Mouse (Mus musculus) left cerebral cortex, postnatal 10 days (tissue): ENCODE results near the gene Mterf4. TPM values are rescaled to one million over a fixed set of nuclear protein-coding genes. Genes with fewer than 3 reads are reported as not detected.
"Not testable (repeated sequence)": the region's sequence is repeated elsewhere in the genome, so short reads cannot be mapped to it uniquely, and the experiment has no call there.

Experiments used
- DNase-seq, 2 experiments: peaks; one replicate each; pipeline ENCODE4 v3.0.0; 2021 to 2022; ENCODE audit warnings: low spot score in 2 of 2, mixed read lengths in 1 of 2; ENCODE audit errors: extremely low spot score in 1 of 2
- intact Hi-C: fragments of 180-260 bp; cut with DNase I; formaldehyde crosslinking; loops from one replicate; pipeline ENCODE4 v1.15.1; 2025
- total RNA-seq, 2 experiments: library from RNA; stranded (reverse); gene quantifications; 2 replicates each; pipeline ENCODE4 v1.2.3; 2021

The Mterf4 gene
- total RNA-seq = 10 to 100 TPM; 18.9 to 20.0 TPM

DNA sequence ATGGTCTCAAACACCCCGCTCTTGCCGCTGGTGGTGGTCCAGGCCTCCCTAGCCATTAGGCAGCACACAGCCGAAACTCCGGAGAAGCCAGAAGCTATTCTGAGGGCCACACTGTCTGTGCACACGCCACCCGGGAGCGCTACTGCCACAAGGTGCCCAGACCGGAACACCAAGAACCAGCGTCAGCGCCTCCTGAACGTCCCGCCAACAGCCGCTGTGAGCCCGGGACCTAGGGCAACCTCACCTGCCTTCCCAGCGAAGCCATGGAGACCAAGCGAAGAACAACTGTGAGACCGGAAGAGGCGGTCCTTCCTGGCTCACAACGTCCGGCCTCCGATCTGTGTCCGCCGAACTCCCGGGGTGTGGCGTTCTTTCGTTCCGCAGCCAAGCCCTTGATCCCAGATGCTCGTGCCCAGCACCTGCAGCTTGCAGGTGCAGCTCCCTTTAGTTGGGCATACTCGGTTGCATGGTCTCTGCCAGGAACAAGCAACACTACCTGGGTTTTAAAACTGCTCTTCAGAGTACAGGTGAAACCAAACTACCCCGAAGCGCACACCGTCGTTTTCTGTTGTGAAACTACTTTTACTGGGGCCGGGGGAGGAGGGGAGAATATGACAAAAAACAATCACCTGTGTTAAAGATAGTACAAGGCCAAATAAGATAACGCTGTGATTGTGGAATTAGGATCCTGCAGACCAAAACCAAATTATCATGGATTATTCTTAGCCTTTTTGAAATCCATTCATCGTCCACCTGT, at the start of gene Mterf4:
Gene Mterf4, minus strand, starts transcription at position 335 of the 757 bp plus-strand sequence.
- intact Hi-C loops = no loop called here
- DNase-seq = peak; percentile 75 to 88

DNA sequence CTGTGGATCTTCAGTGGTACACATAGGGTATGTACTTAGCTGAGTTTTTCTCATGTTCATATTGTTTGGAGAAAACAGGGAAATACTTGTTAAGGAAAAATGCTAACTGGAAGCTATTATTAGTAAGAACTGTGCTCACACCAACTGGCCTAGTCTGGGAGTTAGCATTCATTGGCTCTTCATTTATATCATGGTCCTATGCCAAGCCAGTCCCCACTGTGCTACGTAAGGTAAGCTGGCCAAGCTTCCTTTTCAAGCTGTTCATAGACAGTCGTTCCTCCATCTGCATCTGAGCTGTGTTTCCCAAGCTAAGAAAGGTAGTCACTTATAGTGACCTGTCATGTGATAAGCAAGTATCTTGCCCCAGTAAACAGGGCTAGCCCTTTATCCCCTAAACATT, 47.0 kb upstream of the Mterf4 start:
- DNase-seq = peak in 1 of 2 experiments; percentile 66
- intact Hi-C loops = no loop called here

- DNase-seq = no peak
- intact Hi-C loops = loop anchor here (10.0 kb wide), 1 partner anchor 175 kb away; no protein-coding TSS in a partner anchor
Observed at GRCm38 (mm10) chr1:93349701-93350100, 44.0 kb upstream of the Mterf4 start.

DNA sequence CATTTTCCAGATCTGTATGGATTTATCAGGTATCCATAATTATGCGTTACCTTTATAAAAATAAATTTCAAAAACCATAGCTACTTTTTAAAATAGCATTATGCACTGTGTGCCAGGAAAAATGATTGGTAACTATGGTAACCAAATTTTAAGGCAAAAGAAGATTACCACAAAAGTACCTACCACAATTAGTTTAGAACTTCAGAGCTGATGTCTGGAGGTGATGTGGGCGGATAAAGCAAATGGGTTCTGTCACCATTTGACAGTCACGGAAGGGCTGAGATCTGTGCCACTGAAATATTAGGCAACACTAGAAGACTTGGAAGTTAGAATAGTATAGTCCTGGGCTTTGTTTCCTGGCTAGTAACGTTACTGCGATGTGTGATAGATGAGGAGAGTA, 41.5 kb upstream of the Mterf4 start:
- DNase-seq = no peak
- intact Hi-C loops = loop anchor here (10.0 kb wide), 1 partner anchor 172 kb away; no protein-coding TSS in a partner anchor

DNA sequence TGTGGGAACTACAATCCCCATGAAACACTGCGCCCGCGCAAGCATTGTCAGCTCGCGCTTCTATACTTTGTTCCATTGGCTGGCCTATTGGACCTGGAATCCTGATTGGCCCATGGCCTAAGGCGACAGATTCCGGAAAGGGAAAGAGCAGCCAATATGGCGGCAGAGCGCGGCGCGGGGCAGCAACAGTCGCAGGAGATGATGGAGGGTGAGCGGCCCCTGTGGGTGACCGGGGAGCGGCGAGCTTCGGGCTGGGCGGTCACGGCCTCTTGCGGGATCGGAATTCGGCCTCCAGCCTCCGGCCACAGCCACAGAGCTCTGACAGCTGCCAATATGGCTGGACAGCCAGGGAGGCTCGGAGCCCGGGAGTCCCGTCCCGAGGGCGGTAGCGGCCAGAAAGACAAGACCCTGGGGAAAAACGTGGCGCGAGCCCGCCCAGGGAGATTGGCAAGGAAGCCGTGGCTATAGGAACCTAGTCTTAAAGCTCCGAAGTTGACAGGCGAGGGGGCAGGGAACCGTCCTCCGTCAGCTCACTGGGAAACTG, 37.9 kb upstream of the Mterf4 start:
- intact Hi-C loops = loop anchor here (10.0 kb wide), 1 partner anchor 169 kb away; no protein-coding TSS in a partner anchor
- peak; percentile 95 to 96 for DNase-seq

DNA sequence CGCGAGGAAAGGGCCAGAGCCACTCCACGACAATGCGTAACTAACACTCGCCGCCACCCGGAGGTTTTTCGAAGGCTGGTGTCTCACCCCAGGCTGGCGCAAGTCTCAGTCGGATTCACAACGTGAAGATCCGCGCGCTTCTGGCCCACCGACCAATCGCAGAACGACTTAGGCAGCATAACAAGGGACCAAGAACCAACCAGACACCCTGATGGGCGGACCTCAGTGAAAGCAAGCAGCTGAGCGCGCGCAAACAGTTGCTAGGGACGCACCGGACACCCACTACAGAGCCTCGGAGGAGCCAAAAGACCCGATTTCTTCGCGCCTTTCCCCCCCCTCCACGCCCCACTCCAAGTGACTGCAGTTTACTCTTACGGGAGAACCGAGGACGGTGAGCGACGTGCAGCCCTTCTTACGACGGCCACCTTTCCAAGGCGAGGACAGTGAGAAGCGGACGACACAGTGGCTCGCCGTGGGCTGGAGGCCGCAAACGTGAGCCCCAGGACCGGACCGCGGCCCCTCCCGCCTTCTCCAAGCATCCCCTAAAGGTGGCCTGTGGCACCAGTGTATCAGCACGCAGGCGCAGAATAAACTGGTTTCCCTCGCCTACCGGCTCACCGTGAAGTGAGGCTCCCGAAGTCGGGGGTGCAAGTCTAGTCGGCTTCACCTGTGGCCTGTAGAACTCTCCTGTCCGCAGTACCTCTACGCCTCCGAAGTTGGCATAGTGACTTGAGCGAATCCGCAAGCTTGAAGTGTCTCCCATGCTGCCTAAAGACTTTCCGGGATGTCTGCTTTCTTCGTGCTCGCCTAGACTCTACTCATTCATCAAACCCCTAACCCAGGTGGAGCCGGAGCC, 37.2 kb upstream of the Mterf4 start, which contains the start of the genes Ppp1r7 and Pask:
Gene Ppp1r7, plus strand, starts transcription at position 207 of the 856 bp plus-strand sequence.
Gene Pask, minus strand, starts transcription at position 835 of the 856 bp plus-strand sequence.
- intact Hi-C loops = loop anchor here (10.0 kb wide), 1 partner anchor 168 kb away; no protein-coding TSS in a partner anchor
- peak; percentile 96 for DNase-seq

DNA sequence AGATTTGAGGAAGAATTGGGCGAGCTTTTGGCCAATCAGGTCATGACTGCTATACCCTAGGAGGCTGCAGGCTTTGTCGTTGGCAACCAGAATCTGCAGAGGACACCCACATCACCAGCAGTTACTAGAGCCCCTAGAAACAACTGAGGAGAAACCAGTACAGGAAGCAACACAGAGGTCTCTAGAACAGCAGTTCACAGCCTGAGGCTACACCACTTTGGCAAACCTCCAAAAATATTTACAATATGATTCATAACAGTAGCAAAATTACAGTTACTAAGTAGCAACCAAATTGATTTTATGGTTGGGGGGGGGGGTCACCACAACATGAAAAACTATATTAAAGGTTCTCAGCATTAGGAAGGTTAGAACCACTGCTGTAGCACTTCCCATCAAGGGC, 28.9 kb upstream of the Mterf4 start:
- intact Hi-C loops = no loop called here

DNA sequence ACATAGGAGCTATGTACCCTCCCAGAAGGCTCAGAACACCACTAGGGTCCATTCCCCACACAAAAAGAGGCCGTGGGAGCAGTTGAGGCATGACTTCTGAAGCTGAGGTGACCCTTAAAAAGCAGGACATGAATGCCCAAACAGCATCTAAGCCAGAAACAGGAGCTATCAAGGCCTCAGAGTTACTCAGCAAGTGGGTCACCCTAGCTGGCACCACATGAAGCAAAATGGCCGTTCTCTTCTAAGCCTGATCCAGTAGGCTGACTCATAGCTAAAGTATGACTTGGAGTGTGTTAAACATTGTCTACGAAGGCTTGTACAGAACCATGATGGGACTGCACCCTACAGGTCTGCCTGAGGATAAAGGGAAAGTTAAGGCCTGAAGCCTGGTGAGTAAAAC, 20.7 kb upstream of the Mterf4 start:
- intact Hi-C loops = no loop called here
- DNase-seq = no peak

More for the DNA sequence above, 28.9 kb upstream of the Mterf4 start:
- DNase-seq = no peak

DNA sequence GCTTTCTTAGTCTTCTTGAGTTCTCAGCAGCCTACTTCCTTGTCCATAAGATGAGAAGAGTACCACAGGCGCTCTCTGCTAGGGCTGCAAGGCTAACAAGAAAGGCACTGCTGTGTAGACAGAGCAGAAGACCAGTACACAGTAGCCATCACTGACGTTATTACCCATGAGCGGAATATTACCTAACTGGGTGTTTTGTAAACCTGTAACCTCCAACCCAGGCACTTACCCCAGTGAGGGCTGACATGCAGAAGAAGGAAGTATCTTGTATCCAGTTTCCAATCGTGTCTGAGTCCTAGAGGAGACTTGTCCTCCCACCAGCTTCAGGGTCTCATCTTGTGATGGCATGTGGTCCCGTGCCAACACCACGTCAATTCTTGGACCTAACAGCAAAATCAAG, 18.3 kb upstream of the Mterf4 start:
- DNase-seq = no peak
- intact Hi-C loops = no loop called here

- no peak for DNase-seq
- intact Hi-C loops = no loop called here
Observed at GRCm38 (mm10) chr1:93300578-93300977, 5.1 kb downstream of the Mterf4 start.

DNA sequence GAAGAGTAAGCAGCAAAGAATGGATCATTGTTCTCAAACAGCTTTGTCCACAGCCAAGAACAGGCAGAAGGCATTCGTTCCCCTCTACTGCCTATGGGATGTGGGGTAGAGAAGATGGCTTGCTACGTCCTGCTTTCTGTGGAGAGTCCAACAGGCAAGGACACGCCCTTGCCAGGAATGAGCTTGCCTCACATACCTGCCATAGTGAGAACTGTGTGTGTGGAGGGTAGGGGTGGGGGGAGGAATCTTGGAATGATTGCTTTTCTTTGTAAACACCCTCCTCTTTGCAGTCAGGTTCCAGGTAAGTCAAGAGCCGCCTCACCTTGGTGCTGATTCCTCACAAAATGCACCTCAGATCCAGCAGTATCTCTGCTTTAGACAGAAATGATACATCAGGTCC, 5.9 kb downstream of the Mterf4 start:
- intact Hi-C loops = no loop called here

GRCm38 (mm10) chr1:93294491-93294890, 11.2 kb downstream of the Mterf4 start:
- DNase-seq, intact Hi-C loops: not testable (repeated sequence)

More for the DNA sequence above, 5.9 kb downstream of the Mterf4 start:
- DNase-seq = no peak

DNA sequence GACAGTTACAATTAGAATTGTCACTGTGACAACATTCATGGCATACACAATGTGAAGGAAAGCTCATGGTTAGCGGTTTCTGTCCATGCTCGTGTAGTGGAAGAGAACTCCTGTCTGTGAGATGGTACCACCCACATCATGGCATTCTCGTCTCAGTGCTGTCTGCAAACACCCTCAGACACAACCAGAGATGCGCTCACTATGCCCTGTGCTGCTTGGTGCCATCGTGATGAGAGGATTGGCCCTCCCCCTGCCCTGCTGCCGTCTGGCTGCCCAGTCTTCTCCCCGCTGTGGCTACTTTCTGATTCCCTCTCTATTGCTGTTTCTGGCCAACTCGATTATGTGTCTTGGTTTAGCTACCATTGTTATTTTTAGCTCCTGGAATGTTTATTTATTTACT, 13.7 kb downstream of the Mterf4 start:
- intact Hi-C loops = no loop called here
- no peak for DNase-seq

GRCm38 (mm10) chr1:93291591-93291990, 14.1 kb downstream of the Mterf4 start:
- no peak for DNase-seq
- intact Hi-C loops = no loop called here

GRCm38 (mm10) chr1:93290956-93291355, 14.8 kb downstream of the Mterf4 start:
- intact Hi-C loops = no loop called here

DNA sequence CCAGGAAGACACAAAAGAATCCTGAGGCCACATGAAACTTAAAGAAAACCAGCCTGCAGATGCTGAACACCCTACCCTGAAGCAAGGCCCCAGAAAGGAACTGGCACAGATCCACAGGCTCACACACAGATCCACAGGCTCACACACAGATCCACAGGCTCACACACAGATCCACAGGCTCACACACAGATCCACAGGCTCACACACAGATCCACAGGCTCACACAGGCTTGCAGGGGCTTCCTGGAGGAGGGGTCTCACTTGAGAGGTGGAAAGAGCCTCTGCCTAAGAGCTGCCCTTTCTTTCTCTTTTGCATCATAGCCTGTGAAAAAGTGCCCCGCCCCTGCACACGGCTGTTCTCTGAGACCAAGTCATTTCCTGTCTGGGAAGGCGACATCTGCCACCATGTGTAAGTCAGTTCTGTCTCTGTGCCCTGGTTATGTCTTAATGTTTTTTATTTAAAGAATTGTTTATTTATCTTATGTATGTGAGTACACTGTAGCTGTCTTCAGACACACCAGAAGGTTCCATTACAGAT, 16.0 kb downstream of the Mterf4 start:
- no peak for DNase-seq
- intact Hi-C loops = no loop called here

More at GRCm38 (mm10) chr1:93290956-93291355, 14.8 kb downstream of the Mterf4 start:
- DNase-seq = no peak

DNA sequence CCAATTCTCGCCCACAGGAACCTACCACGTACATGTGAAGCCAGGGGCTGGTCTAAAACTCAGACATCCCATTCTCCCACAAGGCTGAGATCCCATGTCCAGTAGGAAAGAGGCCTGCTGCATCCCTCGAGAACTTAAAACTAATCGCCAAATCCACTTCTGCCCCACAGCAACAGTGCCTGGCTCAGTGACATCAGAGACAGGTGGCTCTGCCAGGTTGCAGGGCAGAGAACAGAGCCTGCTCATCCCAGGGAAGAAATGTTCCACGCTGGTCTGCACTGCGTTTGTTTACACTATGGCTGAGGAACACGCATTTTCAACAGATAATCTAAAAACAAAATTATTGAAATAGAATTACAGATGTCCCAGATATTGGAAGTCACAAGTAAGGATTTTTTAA, 28.7 kb downstream of the Mterf4 start:
- DNase-seq = no peak
- intact Hi-C loops = no loop called here

GRCm38 (mm10) chr1:93275561-93275960, 30.2 kb downstream of the Mterf4 start:
- intact Hi-C loops = no loop called here
- no peak for DNase-seq

- intact Hi-C loops = no loop called here
- DNase-seq = no peak
Observed at GRCm38 (mm10) chr1:93272409-93272821, 33.3 kb downstream of the Mterf4 start.
